Mouse (Mus musculus): ENCODE data around the gene Pphln1.

Gene Pphln1

GRCm38 (mm10) chr15:93433811-93434210 lies 35.7 kb downstream of the Pphln1 start:
- DNase-seq (ENCODE audit: extremely low read depth, low read depth): no peak

DNA sequence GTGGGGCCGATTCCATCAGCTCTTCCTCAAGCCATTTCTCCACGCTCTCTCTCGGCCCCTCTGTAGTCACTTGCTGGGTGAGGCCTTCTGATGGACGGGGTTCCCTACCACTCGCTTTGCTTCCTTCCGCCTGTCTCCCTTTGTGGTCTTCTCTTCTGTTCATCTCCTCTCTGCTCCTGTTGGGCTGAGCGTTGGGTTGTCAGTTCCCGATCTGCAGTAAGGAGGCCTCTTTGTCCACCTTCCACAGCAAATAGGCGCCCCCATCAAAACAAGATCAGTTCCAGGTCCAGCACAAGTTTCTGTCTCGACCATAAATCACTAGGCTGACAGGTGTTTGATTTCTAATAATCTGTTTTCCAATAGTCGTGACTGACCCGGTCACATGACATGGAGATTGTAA lies 37.8 kb downstream of the Pphln1 start:
- no peak for DNase-seq (ENCODE audit: extremely low read depth, low read depth)

DNA sequence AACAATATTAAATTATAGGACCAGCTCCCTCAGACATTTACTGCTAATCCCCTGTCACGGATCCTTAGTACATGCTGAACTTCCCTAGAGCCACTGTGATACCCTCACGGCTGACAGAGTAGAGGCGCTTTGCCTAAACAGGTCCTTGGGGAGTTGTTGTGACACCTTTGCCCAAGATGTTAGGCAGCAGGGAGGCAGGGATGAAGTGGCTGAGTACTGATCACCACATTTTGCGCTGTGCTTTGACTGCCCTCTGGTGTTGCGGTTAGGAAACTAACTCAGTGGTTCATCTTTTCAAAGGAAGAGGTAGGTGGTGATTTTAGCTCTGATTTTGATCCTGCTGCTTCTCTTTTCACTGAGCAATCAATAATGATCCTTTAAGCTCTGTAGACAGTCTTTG lies 40.5 kb downstream of the Pphln1 start:
- DNase-seq (ENCODE audit: extremely low read depth, low read depth): peak; percentile 8

DNA sequence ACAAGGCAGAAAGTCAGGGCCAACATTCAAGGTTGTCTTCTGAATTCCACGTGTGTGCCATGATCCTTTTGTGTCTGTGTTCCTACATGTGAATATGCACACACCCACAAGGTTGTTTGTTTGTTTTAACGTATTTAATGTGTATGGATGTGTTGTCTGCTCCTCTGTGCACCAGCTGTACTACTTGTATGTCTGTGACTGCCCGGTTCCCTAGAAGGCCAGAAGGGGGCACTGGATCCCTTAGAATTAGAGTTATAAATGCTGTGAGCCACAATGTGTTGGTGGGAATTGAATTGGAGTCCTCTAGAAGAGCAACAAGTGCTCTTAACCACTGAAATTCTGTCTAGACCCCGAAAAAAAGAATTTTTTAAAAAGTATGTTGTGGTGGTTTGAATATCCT lies 44.1 kb downstream of the Pphln1 start:
- DNase-seq (ENCODE audit: extremely low read depth, low read depth): peak; percentile 5

DNA sequence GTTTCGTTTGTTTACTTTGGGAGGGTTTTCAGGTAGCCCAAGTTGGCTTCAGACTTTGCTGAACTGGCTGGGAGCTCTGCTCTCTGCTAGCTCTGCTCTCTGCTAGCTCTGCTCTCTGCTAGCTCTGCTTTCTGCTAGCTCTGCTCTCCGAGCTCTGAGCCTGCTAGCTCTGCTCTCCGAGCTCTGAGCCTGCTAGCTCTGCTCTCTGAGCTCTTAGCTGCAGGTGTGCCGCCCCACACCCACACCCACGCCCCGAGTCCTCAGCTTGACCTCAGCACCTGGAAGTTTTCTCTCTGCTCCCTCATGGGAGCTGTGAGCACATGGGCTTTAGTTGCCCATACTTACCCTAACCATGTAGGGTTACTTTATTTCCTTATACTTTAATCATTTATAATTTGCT lies 45.5 kb downstream of the Pphln1 start:
- DNase-seq (ENCODE audit: extremely low read depth, low read depth): no peak

DNA sequence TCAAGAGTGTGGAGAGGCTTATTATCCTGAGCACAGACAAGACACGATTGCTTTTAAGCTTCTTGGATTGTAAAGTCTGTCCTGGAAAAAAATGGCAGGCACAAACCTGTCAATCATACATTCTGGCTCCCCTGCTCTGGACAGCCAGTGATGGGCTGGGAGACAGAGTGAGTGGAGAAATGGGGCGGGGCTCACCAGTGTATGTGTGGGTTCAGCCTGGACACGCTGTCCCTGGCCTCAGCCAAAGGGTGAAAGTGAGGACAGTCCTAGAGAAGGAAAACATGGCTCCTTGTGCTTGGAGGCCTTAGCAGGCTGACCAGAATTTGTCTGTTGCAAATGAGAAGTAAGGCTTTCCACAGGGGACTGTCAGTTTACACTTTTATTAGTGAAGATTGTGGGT lies 50.7 kb downstream of the Pphln1 start:
- DNase-seq (ENCODE audit: extremely low read depth, low read depth): no peak

GRCm38 (mm10) chr15:93453296-93453695 lies 55.1 kb downstream of the Pphln1 start:
- no peak for DNase-seq (ENCODE audit: extremely low read depth, low read depth)

DNA sequence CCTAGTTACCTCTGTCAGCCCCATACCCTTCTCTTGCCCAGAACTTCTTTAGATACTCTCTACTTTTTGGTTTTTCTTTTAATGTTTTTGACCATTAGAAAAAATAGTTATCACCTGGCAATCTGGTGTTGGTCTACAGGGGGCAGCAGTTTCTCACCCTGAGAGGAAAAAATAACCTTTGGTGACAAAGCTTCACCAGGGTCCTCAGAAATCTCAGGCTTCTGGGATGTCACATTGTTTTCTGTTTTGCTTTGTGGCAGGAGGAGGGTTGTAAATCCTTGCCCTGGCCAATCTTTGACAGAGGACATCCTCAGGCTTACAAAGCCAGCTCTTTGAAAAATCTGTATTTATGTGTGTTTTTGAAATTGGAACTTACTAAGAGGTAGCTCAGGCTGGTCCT lies 57.9 kb downstream of the Pphln1 start:
- DNase-seq (ENCODE audit: extremely low read depth, low read depth): no peak

DNA sequence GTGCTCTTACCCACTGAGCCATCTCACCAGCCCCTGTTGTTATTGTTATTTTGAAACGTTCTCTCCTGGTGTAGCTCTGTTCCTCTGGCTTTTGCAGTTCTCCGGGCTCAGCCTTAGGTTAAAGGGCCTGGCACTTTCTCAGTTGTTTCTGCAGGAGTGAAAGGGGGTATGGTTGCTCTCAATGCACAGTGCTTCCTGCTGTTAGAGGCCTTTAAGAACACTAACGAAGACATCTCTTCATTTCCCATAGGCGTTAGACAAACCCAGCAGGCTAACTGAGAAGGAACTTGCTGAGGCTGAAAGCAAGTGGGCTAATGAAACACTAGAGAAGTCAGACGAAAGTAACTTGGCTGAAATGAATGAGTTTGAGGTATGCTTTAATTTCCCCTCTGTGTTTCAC lies 61.3 kb downstream of the Pphln1 start:
- no peak for DNase-seq (ENCODE audit: extremely low read depth, low read depth)

- DNase-seq (ENCODE audit: extremely low read depth, low read depth): no peak
Observed at GRCm38 (mm10) chr15:93461066-93461465, 62.9 kb downstream of the Pphln1 start.

- no peak for DNase-seq (ENCODE audit: extremely low read depth, low read depth)
Observed at GRCm38 (mm10) chr15:93471651-93472050, 73.5 kb downstream of the Pphln1 start.

GRCm38 (mm10) chr15:93472089-93472488 lies 73.9 kb downstream of the Pphln1 start:
- DNase-seq (ENCODE audit: extremely low read depth, low read depth): no peak

GRCm38 (mm10) chr15:93474277-93474676 lies 76.1 kb downstream of the Pphln1 start:
- no peak for DNase-seq (ENCODE audit: extremely low read depth, low read depth)

- DNase-seq (ENCODE audit: extremely low read depth, low read depth): no peak
Observed at GRCm38 (mm10) chr15:93475688-93476087, 77.5 kb downstream of the Pphln1 start.

DNA sequence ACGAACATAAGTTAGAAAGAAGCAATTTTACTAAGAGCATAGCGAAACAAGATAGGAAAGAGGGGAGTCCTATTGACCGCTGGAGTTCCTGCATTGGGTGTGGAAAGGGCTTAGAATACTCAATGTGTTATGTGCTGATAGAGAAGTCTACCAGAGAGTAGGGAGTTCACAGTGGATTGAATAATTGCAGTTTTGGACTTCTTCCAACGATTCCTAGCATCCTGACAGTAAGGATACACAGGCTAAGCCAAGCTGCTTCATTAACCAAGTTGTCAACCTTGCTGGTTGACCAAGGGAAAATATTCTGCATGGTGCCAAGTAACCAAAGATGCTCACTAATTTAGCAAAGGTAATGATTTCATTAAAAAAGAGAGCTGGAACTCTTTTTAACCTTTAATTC lies 79.6 kb downstream of the Pphln1 start:
- no peak for DNase-seq (ENCODE audit: extremely low read depth, low read depth)

DNA sequence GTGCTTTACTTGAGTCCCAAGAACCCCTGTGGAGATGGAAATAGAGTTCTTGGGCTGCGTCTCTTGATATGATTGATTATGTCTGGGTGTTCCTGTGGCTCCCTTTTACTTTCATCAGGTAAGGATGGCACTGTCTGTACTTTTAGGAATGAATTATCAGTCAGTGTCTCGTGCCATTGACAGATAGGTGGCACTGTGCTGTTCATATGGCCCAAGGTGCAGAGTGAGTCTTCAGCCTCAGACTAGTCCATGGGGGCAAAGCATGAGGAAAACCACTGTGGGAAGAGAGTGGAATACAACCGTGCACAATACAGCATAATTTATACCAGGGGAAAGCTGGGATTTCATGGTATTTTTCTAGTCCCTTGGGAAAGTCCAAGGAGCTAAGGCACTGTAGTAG lies 80.5 kb downstream of the Pphln1 start:
- DNase-seq (ENCODE audit: extremely low read depth, low read depth): no peak

DNA sequence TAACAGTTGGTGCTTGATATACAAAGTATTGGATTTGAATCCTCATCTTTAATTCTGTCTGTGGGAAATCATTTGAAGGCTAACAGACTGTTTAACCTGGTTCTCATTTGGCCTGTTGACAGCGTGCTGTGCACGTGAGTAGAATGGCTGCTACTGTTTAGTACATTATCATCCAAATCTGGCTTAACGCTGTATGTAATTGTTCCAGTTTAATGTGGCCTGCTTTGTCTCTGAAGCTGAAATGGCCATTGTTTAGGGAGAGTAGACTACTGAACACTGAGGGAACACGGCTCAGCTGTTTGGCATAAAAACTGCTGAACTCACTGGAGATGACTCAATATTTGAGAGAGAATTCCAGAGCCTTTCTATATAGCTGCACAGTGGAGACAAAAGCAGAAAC lies 81.3 kb downstream of the Pphln1 start:
- no peak for DNase-seq (ENCODE audit: extremely low read depth, low read depth)

- DNase-seq (ENCODE audit: extremely low read depth, low read depth): no peak
Observed at GRCm38 (mm10) chr15:93481112-93481511, 83.0 kb downstream of the Pphln1 start.

GRCm38 (mm10) chr15:93484261-93484710 lies 86.1 kb downstream of the Pphln1 start:
- DNase-seq (ENCODE audit: extremely low read depth, low read depth): no peak

GRCm38 (mm10) chr15:93485252-93485651 lies 87.1 kb downstream of the Pphln1 start:
- no peak for DNase-seq (ENCODE audit: extremely low read depth, low read depth)

DNA sequence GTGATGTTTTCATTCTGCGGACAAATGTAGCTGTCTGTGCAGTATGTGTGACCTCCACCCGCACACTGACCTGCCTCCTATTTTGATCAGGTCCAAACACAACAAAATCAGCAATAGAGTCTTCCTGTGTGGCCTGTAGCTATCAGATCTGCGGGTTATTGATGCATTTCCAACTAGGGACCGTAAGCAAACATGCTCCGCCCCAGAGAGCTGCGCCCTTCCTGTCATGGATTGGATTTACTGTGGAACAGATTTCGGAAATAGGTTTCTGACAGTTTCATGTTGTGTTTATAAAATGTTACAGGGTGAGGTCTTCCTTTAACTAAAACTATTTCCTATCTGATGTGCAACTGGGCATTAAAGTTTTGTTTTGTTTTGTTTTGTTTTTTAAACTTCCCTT lies 87.9 kb downstream of the Pphln1 start:
- no peak for DNase-seq (ENCODE audit: extremely low read depth, low read depth)

GRCm38 (mm10) chr15:93489597-93489996 lies 91.4 kb downstream of the Pphln1 start:
- DNase-seq (ENCODE audit: extremely low read depth, low read depth): no peak

DNA sequence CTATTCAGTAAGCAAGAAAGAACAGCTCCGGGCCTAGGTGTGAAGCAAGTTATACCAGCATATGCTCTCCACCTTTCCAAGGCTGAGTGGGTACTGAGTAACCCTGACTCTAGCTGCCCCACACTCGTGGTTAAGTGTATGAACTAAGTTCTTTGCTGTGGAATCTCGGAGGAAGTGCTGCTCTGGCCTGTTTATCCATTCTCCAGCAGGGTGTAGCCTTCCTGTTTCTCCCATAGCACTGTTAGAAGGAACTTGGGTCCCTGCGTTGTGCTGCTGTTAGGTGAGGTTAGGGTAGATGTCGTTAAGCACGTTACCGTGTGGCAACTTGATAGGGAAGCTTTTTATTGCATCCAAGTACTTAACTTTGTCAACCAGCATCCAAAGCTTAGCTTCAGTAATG lies 96.5 kb downstream of the Pphln1 start:
- no peak for DNase-seq (ENCODE audit: extremely low read depth, low read depth)

- no peak for DNase-seq (ENCODE audit: extremely low read depth, low read depth)
Observed at GRCm38 (mm10) chr15:93499866-93500265, 101.7 kb downstream of the Pphln1 start.
